Mouse (Mus musculus) bone marrow macrophage, adult 2 months (primary cell): ENCODE data around the gene Nalcn.

Experiments
- CTCF ChIP-seq: IDR thresholded peaks from 2 replicates; pipeline ENCODE4 v1.5.1; 2012; ENCODE audit warnings: low read depth, mild to moderate bottlenecking, low read length, moderate library complexity
- POLR2A ChIP-seq: IDR thresholded peaks from 2 replicates; pipeline ENCODE4 v1.6.1; 2012; ENCODE audit warnings: mild to moderate bottlenecking, low read depth, low read length, borderline replicate concordance

DNA sequence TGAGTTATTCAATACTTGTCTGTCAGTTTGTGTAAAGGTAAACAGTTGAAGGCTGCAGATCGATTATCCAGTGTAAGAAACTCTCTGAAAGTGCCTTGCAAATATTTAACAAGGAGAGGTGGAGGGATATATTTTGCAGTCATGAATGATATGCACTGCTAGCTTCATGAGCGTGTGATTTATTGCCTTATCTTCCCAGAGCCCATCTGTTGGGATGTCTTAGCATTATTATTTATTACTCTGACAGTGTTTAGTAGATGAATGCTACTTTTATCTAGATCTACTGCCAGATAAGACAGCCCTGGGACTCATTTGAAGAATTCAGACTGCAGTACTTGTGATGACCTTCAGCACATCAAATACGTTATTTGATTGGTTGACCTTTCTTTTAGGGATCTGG is 31.7 kb downstream of the Nalcn start:
- TF ChIP-seq CTCF (no peak), POLR2A (no peak)
